Mouse (Mus musculus): ENCODE data around the gene Krt82. TPM values are rescaled to one million over a fixed set of nuclear protein-coding genes. Genes with fewer than 3 reads are reported as not detected.
"Not testable (repeated sequence)": the region's sequence is repeated elsewhere in the genome, so short reads cannot be mapped to it uniquely, and the experiment has no call there.

Krt82 gene
- total RNA-seq (2021): not detected

DNA sequence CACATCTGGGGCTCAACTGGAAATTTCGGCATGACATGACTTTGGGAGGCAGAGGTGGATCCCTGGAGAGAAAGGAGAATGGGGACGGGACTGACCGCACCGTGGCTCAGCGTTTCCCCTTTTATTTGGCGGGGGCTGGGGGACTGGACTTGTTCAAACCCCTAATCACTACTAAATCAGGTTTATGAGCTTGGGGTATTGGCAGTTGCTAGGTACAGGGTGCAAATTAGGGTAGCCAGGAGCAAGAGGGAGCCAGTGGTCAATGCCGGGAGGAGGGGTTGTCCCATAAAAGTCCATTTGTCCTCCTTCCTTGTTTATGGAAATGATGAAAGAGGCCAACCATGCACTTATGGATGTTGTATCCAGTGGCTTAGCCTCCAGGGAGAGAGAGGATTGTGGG is at the start of gene Krt82:
Krt82 (minus strand) TSS at position 101 of the 400 bp plus-strand sequence.
- DNase-seq: no peak

DNA sequence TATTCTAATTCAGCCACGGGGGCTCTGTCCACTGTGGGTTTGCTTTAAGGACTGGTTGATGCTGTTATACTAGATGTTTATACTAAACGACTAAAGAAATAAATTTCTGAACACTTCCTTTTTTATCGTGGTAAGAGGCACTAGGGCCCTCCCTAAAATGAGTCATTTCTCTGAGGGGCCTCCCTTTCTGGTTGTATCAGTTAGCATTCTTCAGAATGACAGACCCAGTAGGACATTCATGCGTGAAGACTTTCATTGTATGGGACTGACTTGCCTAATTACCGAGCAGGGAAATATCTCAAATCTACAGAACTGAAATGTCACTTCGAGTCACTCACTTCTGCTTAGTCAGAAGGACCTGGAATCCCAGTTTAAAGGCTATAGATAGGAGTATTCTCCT is 48.7 kb upstream of the Krt82 start:
- no peak for DNase-seq

DNA sequence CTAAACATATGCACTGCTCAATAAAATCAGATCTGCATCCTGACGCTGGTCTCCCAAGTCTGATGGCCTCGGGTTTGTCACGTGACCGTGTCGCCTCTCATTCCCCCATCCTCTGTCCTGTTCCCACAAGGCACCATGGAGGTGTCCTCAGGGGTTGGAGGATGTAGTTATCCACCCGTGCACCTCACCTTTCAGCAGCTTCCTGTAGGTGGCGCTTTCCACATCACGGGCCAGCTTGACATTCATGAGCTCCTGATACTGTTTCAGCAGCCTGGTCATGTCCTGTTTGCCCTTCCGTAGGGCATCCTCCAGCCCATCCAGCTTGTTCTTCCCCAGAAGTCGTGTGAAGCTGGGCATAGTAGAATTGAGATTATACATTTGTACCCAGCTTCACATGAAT is 37.7 kb upstream of the Krt82 start:
- DNase-seq: no peak

DNA sequence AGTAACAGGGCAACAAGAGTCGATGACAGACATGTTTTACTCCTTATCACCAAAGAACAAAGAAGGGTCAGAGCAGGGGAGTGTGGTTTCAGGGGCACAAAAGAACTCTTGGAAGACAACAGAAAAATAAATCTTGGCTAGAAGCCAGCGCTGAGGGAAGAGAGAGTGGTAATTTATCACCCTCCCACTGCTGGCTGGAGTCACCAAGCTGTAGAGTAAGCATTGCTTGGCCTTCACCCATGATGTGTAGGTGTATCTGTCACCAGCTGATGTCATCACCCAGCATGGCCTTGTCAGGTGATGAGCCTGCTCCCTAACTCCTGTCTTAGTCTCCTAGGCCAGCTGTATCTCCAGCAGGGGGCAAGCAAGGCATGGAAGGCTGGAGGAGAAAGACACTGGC is 34.0 kb upstream of the Krt82 start:
- no peak for DNase-seq

DNA sequence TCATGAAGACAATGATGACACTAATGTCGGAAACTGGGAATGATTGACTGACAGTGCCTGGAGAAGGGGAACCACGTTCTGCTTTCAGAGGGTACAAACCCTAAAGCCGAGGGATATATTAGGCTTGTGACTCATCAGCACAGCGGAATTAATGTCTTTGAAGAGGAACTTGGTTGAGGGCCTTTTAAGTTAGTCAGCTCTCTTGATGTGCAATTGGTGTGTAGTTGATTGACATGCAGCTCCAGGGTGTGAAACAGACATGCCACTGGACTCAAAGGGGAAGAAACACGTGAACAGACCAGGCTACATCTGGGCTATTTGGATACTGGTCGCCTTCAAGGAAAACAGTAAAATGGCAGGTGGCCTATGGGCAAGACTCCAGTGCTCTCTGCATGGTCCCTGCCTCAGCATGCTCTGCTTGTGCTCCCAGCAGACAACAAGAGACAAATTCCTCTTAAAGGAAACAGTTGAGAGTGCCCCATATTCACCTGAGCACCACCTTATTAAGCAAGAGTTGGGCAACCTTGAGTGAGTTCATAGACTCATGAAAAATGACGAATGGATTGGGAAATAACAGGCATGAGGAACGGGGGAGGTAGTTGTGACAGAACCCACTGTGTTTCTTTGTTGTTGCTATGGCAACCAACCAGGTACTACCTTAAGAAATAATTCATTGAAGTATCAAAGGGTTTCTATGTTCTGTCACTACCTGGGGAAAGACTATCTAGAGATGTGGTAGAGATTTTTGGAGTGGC is 32.9 kb upstream of the Krt82 start:
- no peak for DNase-seq

DNA sequence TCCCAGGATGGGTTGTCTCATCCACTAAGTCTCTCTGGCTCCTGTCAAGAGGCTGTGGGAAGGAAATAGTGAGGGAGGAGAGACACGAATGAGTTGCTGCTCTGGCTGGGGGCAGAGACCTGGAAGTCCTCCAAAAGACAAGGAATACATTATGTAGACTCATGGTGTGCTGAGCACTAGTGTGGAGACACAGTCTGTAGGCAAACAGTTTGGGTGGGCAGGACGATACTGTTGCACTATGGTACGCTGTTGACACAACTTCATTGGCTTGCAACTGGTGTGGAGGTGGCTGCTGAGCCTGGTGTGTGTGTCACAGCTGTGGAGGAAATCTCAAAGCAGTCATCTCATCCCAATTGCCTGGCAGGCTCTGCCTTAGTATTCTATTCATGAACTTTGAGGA is 31.2 kb upstream of the Krt82 start:
- DNase-seq: no peak

DNA sequence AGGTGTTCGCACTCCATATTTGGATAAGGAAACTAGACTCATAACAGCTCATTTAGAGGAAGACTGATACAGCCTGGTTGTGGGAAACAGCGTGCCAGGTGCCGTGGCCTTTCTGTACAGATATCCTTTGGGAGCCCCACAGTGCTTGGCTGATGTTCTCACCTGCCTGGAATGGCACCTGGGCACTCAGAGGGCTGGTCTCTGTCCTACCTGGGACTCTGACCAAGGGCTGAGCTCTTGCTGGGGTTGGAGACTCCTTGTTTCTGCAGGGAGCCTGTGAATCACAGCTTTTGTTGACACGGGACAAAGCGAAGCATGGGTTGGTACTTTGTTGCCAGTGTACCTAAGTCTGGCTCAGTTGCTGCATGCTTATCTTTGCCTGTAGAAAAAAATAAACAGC is 25.0 kb upstream of the Krt82 start:
- no peak for DNase-seq

DNA sequence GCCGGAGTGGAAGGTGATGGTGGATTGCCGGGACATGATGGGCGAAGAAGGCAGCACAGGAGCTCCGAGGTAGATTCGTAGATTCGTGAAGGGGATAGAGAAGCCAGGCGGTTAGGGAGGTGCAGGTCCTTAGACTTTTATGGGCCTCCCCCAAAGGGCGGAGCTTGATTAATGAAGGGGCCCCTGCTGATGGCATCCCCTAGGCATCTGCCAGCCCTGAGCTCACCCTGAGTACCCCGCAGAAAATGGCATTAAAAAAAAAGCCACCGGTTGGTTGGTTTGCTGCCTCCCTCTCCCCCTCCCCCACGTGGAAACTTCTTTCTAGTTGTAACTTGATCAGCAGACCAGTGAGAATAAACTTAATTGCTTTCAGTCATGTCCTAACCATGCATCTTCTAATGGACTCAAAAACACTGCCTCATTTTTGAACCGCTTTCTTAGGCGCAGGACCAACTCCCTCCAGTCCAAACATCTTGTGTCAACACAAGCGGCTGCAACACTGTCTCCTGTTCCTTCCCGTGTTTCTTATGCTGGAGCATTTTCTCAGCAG is 23.4 kb upstream of the Krt82 start, which contains the start of gene Krt75:
Krt75 (minus strand) TSS at position 109 of the 550 bp plus-strand sequence.
- no peak for DNase-seq

DNA sequence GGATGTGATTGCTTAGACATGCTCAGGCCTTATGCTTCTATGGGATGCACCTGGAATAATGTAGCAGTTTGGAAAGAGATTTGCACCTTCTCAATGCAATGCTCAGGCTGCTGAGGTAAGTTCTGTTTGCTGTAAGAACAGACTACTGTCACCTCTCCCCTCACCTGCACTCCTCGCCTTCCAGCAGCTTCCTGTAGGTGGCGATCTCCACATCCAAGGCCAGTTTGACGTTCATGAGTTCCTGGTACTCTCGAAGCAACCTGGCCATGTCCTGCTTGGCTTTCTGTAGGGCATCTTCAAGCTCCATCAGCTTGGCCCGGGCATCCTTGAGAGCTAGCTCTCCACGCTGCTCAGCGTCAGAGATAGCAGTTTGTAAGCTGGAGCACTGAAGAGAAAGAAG is 17.3 kb upstream of the Krt82 start:
- DNase-seq: no peak

DNA sequence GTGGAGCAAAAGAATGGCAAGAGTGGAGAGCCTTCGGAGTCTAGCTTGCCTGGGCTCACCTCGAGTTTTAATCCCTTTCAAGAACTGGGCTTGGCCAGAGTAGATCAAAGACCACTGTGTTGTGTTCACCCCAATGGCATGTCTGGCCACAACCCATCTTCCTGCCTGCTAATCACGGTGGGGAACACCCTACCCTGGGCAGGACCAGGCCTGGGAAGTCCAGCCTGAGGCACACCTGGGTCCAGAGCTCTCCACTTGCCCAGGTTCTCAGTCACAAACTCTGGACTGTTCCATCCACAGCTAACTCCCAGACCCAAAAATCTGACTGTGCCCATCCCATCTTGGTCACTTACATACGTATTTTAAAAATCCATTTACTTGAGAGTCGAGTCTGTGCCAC is 12.4 kb upstream of the Krt82 start, which contains the start of gene Krt90:
Krt90 (minus strand) TSS at position 101 of the 400 bp plus-strand sequence.
- no peak for DNase-seq

DNA sequence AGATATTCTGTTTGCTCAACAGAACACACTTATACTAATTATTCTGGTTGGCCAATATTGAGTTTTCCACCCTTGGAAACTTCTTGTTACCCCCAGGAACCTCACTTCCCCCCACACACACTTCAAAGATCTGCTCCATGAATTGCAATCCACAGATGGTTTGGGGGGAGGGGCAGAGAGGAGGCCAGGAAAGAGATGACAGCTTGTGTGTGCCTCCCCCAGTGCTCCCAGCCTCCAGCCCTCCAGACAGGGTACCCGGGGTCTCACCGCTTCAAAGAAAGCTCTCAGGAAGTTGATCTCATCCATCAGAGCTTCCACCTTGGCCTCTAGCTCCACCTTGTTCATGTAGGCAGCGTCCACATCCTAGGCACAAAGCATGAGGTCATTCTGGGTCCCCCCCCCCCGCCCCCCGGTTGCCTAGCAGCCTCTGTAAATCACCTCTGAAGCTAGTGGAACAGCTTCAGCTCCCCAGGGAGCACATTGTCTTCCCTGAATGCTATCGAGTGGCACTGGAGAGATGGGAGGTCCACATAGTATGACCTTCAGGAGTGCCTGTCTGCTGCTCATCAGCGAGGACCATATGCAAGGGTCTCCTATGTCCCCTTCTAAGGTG is 7.7 kb upstream of the Krt82 start:
- peak in 1 of 2 experiments; percentile 30 for DNase-seq

DNA sequence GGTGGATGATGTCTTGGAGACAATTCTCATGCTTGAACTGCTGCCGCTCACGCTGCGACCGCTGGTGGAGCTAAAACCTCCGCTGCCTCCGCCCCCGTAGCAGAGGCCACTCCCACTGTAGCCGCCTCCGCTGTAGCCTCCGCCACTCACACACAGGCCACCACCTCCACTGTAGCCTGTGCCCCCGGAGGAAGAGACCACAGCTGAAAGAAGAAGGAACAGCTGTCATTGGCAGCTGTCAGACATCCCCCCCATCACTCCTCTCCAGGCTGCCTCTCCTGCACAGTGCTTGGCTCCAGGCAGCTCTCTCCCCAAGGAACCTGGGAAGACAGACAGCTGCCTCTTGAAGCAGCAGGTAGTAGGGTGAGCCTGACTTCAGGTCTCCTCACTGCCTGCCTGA is 2.7 kb upstream of the Krt82 start:
- no peak for DNase-seq

DNA sequence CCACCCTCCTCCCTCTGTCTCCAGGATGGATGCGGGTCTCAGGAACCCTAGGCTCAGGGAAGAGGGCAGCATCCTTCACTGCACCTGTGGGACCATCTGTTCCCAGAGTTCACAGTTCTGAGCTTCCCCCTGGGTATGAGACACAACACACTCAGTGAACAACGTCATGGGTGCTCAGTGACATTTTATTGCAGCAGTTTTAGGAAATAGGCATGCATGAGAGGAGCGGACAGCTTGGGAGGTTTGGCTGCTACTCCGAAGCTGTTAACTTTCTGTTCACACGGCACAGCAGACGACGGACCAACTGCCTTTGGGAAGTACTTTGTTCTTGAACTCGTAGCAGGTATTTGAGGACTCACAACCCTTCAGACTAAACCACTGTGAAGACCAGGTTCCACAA is 1.7 kb upstream of the Krt82 start:
- no peak for DNase-seq

DNA sequence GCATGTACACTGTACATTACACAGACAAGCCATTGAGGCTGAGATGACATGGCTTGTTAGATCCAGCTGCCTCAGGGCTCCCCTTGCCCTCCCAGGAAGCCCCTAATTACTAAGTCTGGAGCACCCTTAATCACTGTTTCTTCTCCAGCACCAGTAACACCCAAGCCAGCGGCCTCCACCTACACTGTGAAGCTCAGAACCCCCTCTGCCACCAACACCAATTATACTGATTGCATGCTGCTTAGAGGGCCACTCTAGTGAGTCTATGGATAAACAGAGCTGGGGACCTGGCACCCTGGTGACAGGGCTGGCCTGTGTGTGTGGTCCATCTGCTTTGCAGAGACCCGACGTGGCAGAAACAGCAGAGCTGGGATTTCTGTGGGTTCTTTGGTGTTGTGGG is 6.0 kb downstream of the Krt82 start:
- no peak for DNase-seq

DNA sequence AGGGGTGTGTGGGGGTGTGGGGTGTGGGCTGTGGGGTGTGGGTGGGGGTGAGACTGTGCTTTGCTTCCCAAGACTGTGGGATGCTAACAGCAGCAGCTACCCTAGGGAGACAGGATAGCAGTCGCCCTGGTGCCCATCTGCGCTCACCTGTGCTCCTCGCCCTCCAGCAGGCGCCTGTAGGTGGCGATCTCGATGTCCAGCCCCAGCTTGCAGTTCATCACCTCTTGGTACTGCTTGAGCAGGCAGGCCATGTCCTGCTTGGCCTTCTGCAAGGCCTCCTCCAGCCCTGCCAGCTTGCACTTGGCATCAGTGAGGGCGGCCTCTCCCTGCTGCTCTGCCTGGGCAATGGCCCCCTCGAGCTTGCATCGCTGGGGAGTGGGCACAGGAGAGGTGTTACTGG is 7.9 kb downstream of the Krt82 start:
- DNase-seq: no peak

DNA sequence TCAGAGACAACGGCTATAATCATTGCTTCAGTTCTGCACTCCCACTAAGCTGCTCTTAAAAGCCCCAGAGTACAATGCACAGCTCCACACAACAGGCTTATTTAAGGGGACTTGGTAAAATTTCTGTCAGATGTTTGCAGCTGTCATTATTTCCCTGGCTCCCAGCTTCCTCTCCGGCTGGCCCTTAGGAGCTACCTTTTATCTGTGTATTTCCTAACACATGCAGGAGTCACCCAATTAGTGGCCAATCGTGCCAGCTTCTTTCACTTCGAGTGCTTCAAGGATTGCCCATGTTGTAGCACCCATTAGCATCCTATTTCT is 11.9 kb downstream of the Krt82 start:
- no peak for DNase-seq

DNA sequence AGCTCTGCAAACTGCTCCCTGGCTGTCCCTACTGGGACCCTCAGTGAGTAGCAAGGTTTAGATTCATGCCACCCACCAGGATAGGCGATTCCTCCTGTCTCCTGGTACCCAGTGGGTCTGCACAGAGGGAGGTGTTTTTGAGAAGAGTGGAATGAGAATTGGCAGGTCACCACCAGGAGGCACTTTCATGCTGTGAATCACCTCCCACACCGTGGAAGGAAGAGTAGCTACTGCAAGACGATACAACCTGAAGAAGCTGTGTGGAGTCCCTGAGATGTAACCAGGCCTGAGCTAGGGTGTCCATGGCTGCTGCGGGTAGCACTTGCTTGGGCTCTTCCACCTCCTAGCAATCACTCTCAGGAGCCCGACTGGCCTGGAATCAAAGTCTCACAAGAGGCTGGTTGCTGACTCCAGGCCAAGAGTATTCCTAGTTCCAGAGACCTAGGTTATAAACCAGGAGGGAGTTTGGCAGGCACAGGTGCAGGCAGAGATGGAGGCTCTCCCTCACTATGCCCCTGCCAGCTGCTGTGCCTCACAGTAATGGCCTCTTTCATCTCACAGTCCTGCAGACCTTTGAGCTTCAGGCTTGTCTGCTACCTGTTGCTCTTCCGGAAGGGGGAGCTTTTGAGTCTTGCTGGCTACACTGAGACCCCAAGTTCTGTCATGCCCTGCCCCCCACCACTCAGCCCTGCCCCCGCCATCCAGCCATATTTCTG is 12.4 kb downstream of the Krt82 start:
- DNase-seq: no peak

DNA sequence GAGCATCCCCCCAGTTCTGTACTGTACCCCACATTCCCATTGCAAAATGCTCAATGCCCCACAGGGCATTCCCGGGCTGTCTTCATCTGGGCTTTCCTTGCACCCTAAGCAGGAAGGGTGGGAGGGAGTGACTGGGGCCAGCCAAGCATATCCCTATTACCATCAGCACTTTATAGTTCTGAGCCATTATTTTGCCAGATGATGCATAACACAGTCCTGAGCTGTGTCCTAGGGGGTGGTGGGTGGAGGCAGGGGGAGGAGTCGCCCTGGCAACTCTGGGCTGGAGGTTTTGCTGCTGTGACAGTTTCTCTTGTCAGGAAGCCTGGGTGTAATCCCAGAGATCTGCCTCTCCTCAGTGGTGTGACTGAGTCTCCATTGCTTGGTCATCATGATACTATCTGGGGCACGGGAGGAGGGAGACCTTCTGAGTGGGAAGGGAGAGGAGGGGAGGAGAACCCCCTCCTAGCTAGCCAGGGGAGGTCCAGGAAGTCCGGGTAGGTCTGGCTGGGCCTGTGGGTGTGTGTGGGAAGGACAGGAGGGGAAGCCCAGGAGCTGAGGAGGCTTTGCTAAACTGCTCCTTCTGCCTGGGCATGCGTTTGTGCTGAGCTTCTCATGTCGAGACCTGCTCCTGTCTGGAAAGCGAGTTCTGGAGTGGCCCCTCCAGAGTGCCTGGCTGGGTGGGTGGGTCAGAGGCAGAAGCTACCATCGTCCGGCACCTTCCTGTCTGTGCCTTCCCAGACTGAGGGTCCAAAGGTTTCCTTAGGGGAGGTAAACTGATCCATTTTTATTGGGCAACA is 14.2 kb downstream of the Krt82 start:
- DNase-seq: no peak

DNA sequence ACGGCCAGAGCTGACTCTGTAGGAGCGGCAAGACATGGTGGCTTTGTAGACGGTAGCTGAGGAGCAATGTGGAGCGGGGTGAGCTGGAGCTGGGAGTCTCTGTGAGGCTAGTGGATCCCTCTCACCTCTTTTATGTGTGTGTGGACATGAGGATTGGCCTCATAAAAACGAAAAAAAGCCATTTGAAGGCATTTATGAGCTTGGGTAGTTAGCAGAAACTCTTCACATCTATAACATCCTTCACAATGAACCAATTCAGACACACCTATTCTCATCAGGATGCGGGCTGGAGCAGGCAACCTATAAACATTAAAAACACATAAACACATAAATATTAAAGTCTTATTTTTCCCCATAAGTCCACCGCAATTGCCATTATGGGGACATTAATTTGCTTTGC is 17.7 kb downstream of the Krt82 start, which contains the start of gene Krt84:
Krt84 (minus strand) TSS at position 101 of the 400 bp plus-strand sequence.
- DNase-seq: no peak

DNA sequence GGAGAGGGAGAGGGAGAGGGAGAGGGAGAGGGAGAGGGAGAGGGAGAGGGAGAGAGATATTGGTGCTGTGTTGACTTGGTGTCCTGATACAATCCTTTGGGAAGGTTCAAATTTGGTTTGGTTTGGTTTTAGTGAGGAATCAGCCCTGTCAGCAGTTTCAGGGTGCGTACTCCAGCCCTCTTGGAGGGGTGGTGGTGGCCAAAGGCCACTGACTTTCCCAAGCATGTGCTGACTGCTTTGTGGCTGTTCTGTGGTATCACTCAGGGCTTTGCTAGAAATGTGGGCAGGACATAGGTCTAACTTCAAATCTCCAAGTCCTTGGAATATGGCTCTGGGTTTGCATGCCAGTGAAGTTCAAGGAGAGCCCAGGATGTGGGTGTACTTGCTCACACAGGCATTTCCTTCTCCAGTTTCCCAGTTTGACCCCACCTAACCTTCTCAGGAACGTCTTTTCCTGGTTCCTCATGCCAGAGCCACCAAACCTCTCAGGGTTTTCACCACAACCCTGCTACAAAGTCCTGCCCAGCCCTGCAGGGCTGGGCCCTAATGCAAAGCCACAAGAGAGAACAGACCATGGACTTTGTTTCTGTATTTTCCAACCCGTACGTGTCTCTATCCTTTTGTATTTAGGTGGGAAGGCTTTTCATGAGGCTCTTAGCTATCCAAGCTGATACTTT is 27.8 kb downstream of the Krt82 start:
- no peak for DNase-seq

DNA sequence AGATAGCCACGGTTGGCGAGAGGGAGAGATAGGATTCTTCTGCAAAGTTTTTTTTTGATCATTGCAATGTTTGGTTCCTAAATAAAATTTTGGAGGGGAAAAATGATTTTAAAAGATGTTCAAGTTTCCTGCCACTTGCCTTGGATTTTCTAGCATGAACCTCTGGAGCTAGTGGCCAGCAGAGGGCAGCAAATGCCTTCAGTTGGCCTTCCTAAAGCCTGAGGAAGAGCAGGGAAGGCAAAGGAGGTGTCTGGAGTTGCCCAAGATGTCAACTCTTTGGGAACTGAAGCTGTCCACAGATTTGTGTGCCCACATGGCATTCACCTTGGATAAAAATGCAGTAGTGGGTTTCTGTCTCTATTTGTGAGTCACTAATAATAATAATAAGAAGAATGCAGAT is 30.7 kb downstream of the Krt82 start:
- peak; percentile 67 to 69 for DNase-seq

DNA sequence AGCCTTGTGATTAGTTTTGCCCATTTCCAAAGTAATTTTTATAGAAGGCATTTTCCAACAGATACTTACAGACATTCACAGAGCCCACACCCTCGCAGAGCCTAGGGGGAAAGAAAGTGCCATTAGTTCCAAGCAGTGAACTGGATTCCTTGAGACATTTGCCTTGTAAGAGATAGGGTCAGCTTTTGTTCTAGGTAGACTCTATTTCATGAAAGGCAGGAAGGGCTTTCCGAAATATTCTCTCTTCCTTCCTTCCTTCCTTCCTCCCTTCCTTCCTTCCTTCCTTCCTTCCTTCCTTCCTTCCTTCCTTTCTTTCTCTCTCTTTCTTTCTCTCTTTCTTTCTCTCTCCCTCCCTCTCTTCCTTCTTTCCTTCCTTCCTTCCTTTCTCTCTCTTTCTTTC is 33.3 kb downstream of the Krt82 start, which contains the start of gene Gm49425:
Gm49425 (minus strand) TSS at position 101 of the 400 bp plus-strand sequence.
- not testable (repeated sequence) for DNase-seq
